Mouse (Mus musculus): ENCODE measurements around the gene Pcca. TPM values are rescaled to one million over a fixed set of nuclear protein-coding genes. Genes with fewer than 3 reads are reported as not detected.

Pcca gene
- polyA plus RNA-seq, 1 experiment from 2014 or later = 36.0 TPM

- Histone ChIP-seq H3K9me3 (replicated peaks; ENCODE audit: low read length) (no peaks in the 10 kb centered on the region), H3K27ac (no peak overlapping the region), H3K36me3 (ENCODE audit: insufficient read depth, low read length) (no peaks in the 10 kb centered on the region), H3K4me3 (replicated peaks; ENCODE audit: low read depth, low read length) (no peak overlapping the region), H3K4me2 (ENCODE audit: low read length) (no peak overlapping the region), H3K4me1 (replicated peaks; ENCODE audit: insufficient read depth, low read length) (0 out of 2 replicates have a peak, but pooled peaks cover 6% of the 10 kb centered on the region), H3K9ac (ENCODE audit: low read depth, low read length) (no peak overlapping the region), H3K27me3 (ENCODE audit: insufficient read depth, low read length) (no peaks in the 10 kb centered on the region)
- no peak for ATAC-seq (replicated peaks; ENCODE audit: low FRiP score, low read depth)
- peak; percentile 19; the same call in 1 of the 2 replicates for TF ChIP-seq CTCF (IDR thresholded peaks at IDR 0.05; ENCODE audit: low read depth)
- no peak for DNase-seq (ENCODE audit: low spot score)
Measured at GRCm38 (mm10) chr14:122898550-122898949, 364.4 kb downstream of the Pcca start.

GRCm38 (mm10) chr14:122900679-122901078 is 366.6 kb downstream of the Pcca start:
- H3K4me1 ChIP-seq (replicated peaks; ENCODE audit: insufficient read depth, low read length) = 0 out of 2 replicates have a peak, but pooled peaks cover 6% of the 10 kb centered on the region
- H3K9me3 ChIP-seq (replicated peaks; ENCODE audit: low read length) = no peaks in the 10 kb centered on the region
- no peak overlapping the region for H3K4me2 ChIP-seq (ENCODE audit: low read length)
- H3K27ac ChIP-seq = no peak overlapping the region
- no peak overlapping the region for H3K4me3 ChIP-seq (replicated peaks; ENCODE audit: low read depth, low read length)
- no peak overlapping the region for H3K9ac ChIP-seq (ENCODE audit: low read depth, low read length)
- ATAC-seq (replicated peaks; ENCODE audit: low FRiP score, low read depth) = no peak
- H3K36me3 ChIP-seq (ENCODE audit: insufficient read depth, low read length) = no peaks in the 10 kb centered on the region
- no peaks in the 10 kb centered on the region for H3K27me3 ChIP-seq (ENCODE audit: insufficient read depth, low read length)
- no peak for DNase-seq (ENCODE audit: low spot score)
- no peak for TF ChIP-seq CTCF (IDR thresholded peaks at IDR 0.05; ENCODE audit: low read depth)

- 82% methylated on average over 3 of the region's 3 CpGs for WGBS
- DNase-seq (ENCODE audit: low spot score) = no peak
- H3K27me3 ChIP-seq (ENCODE audit: insufficient read depth, low read length) = no peaks in the 10 kb centered on the region
- peak; percentile 47 for TF ChIP-seq CTCF (IDR thresholded peaks at IDR 0.05; ENCODE audit: low read depth)
- no peaks in the 10 kb centered on the region for H3K36me3 ChIP-seq (ENCODE audit: insufficient read depth, low read length)
- no peak overlapping the region for H3K9ac ChIP-seq (ENCODE audit: low read depth, low read length)
- no peak overlapping the region for H3K4me2 ChIP-seq (ENCODE audit: low read length)
- no peak overlapping the region for H3K4me3 ChIP-seq (replicated peaks; ENCODE audit: low read depth, low read length)
- ATAC-seq (replicated peaks; ENCODE audit: low FRiP score, low read depth) = no peak
- no peak overlapping the region for H3K27ac ChIP-seq
- H3K9me3 ChIP-seq (replicated peaks; ENCODE audit: low read length) = no peaks in the 10 kb centered on the region
- 0 out of 2 replicates have a peak, but pooled peaks cover 6% of the 10 kb centered on the region for H3K4me1 ChIP-seq (replicated peaks; ENCODE audit: insufficient read depth, low read length)
Measured at GRCm38 (mm10) chr14:122901177-122901576, 367.1 kb downstream of the Pcca start.

GRCm38 (mm10) chr14:122901715-122902114 is 367.6 kb downstream of the Pcca start:
- H3K9me3 ChIP-seq (replicated peaks; ENCODE audit: low read length) = no peaks in the 10 kb centered on the region
- ATAC-seq (replicated peaks; ENCODE audit: low FRiP score, low read depth) (0 out of 2 replicates have a peak, but pooled peaks have one; percentile 12), DNase-seq (ENCODE audit: low spot score) (no peak)
- H3K9ac ChIP-seq (ENCODE audit: low read depth, low read length) = no peak overlapping the region
- H3K4me2 ChIP-seq (ENCODE audit: low read length) = no peak overlapping the region
- 0 out of 2 replicates have a peak, but pooled peaks cover 6% of the 10 kb centered on the region for H3K4me1 ChIP-seq (replicated peaks; ENCODE audit: insufficient read depth, low read length)
- H3K4me3 ChIP-seq (replicated peaks; ENCODE audit: low read depth, low read length) = no peak overlapping the region
- no peaks in the 10 kb centered on the region for H3K36me3 ChIP-seq (ENCODE audit: insufficient read depth, low read length)
- TF ChIP-seq CTCF (IDR thresholded peaks at IDR 0.05; ENCODE audit: low read depth) = no peak
- no peaks in the 10 kb centered on the region for H3K27me3 ChIP-seq (ENCODE audit: insufficient read depth, low read length)
- H3K27ac ChIP-seq = peak overlapping the region; percentile 73
- 62% methylated on average over 2 of the region's 2 CpGs for WGBS

GRCm38 (mm10) chr14:122902136-122902535 is 368.0 kb downstream of the Pcca start:
- Histone ChIP-seq H3K27ac (peak overlapping the region; percentile 73), H3K9ac (ENCODE audit: low read depth, low read length) (no peak overlapping the region), H3K4me3 (replicated peaks; ENCODE audit: low read depth, low read length) (no peak overlapping the region), H3K9me3 (replicated peaks; ENCODE audit: low read length) (no peaks in the 10 kb centered on the region), H3K4me2 (ENCODE audit: low read length) (no peak overlapping the region), H3K4me1 (replicated peaks; ENCODE audit: insufficient read depth, low read length) (0 out of 2 replicates have a peak, but pooled peaks cover 6% of the 10 kb centered on the region), H3K27me3 (ENCODE audit: insufficient read depth, low read length) (no peaks in the 10 kb centered on the region), H3K36me3 (ENCODE audit: insufficient read depth, low read length) (no peaks in the 10 kb centered on the region)
- TF ChIP-seq CTCF (IDR thresholded peaks at IDR 0.05; ENCODE audit: low read depth) = no peak
- WGBS = 38% methylated on average over 2 of the region's 2 CpGs
- ATAC-seq (replicated peaks; ENCODE audit: low FRiP score, low read depth) (peak; percentile 91), DNase-seq (ENCODE audit: low spot score) (peak; percentile 40)

GRCm38 (mm10) chr14:122902884-122903283 is 368.8 kb downstream of the Pcca start:
- Histone ChIP-seq H3K4me3 (replicated peaks; ENCODE audit: low read depth, low read length) (no peak overlapping the region), H3K9ac (ENCODE audit: low read depth, low read length) (no peak overlapping the region), H3K27ac (peak overlapping the region; percentile 73; the same call in 1 of the 2 replicates), H3K36me3 (ENCODE audit: insufficient read depth, low read length) (no peaks in the 10 kb centered on the region), H3K4me2 (ENCODE audit: low read length) (no peak overlapping the region), H3K27me3 (ENCODE audit: insufficient read depth, low read length) (no peaks in the 10 kb centered on the region), H3K9me3 (replicated peaks; ENCODE audit: low read length) (no peaks in the 10 kb centered on the region), H3K4me1 (replicated peaks; ENCODE audit: insufficient read depth, low read length) (0 out of 2 replicates have a peak, but pooled peaks cover 6% of the 10 kb centered on the region)
- peak; percentile 85 for ATAC-seq (replicated peaks; ENCODE audit: low FRiP score, low read depth)
- 48% methylated on average over 4 of the region's 4 CpGs for WGBS
- DNase-seq (ENCODE audit: low spot score) = peak; percentile 44
- TF ChIP-seq CTCF (IDR thresholded peaks at IDR 0.05; ENCODE audit: low read depth) = peak; percentile 59

GRCm38 (mm10) chr14:122903923-122904351 is 369.8 kb downstream of the Pcca start:
- Histone ChIP-seq H3K4me3 (replicated peaks; ENCODE audit: low read depth, low read length) (no peak overlapping the region), H3K4me1 (replicated peaks; ENCODE audit: insufficient read depth, low read length) (0 out of 2 replicates have a peak, but pooled peaks cover 6% of the 10 kb centered on the region), H3K27me3 (ENCODE audit: insufficient read depth, low read length) (no peaks in the 10 kb centered on the region), H3K9me3 (replicated peaks; ENCODE audit: low read length) (no peaks in the 10 kb centered on the region), H3K27ac (peak overlapping the region; percentile 5; the same call in 1 of the 2 replicates), H3K36me3 (ENCODE audit: insufficient read depth, low read length) (no peaks in the 10 kb centered on the region), H3K9ac (ENCODE audit: low read depth, low read length) (no peak overlapping the region), H3K4me2 (ENCODE audit: low read length) (no peak overlapping the region)
- ATAC-seq (replicated peaks; ENCODE audit: low FRiP score, low read depth) = no peak
- TF ChIP-seq CTCF (IDR thresholded peaks at IDR 0.05; ENCODE audit: low read depth) = no peak
- WGBS = 38% methylated on average over 2 of the region's 2 CpGs
- DNase-seq (ENCODE audit: low spot score) = peak; percentile 28
